Mouse (Mus musculus): ENCODE measurements around the gene Amz1. TPM values are rescaled to one million over a fixed set of nuclear protein-coding genes. Genes with fewer than 3 reads are reported as not detected.

Gene Amz1
- polyA plus RNA-seq, 1 experiment: 1.2 TPM

GRCm38 (mm10) chr5:140790937-140791877 lies 67.3 kb downstream of the Amz1 start:
- no peaks in the 10 kb centered on the region for H3K36me3 ChIP-seq (ENCODE audit: control insufficient read depth, insufficient read depth)
- H3K79me2 ChIP-seq (ENCODE audit: control insufficient read depth, insufficient read depth): peaks cover 20% of the 10 kb centered on the region
- no peak overlapping the region for H3ac ChIP-seq (ENCODE audit: control insufficient read depth, insufficient read length)
- H3K4me2 ChIP-seq (ENCODE audit: low read depth): peak overlapping the region; percentile 74
- H3K27me3 ChIP-seq (ENCODE audit: control insufficient read depth, insufficient read depth, insufficient read length): no peaks in the 10 kb centered on the region
- peak; percentile 6 for TF ChIP-seq POLR2A (IDR thresholded peaks at IDR 0.05; ENCODE audit: insufficient read length, low read depth)
- no peak for TF ChIP-seq REST (IDR thresholded peaks at IDR 0.05; ENCODE audit: insufficient read depth, insufficient read length)
- TF ChIP-seq SRF (IDR thresholded peaks at IDR 0.05; ENCODE audit: control insufficient read depth, insufficient read length, low read depth): no peak
- no peak overlapping the region for H3K4me3 ChIP-seq

- Histone ChIP-seq H3K36me3 (ENCODE audit: control insufficient read depth, insufficient read depth) (no peaks in the 10 kb centered on the region), H3K79me2 (ENCODE audit: control insufficient read depth, insufficient read depth) (peaks cover 20% of the 10 kb centered on the region), H3ac (ENCODE audit: control insufficient read depth, insufficient read length) (no peak overlapping the region), H3K4me3 (no peak overlapping the region), H3K4me2 (ENCODE audit: low read depth) (peak overlapping the region; percentile 74), H3K27me3 (ENCODE audit: control insufficient read depth, insufficient read depth, insufficient read length) (no peaks in the 10 kb centered on the region)
- TF ChIP-seq MYOG (IDR thresholded peaks at IDR 0.05; ENCODE audit: control insufficient read depth in 1 of 3, insufficient read depth in 1 of 3, insufficient read length in 2 of 3, low read depth in 2 of 3) (no peak), TCF12 (IDR thresholded peaks at IDR 0.05; ENCODE audit: insufficient read depth, poor library complexity, severe bottlenecking) (no peak), E2F4 (IDR thresholded peaks at IDR 0.05; ENCODE audit: insufficient read depth) (no peak), MYOD1 (IDR thresholded peaks at IDR 0.05; ENCODE audit: control insufficient read depth in 1 of 3, insufficient read length in 2 of 3, low read depth in 2 of 3) (no peak), POLR2A (IDR thresholded peaks at IDR 0.05; ENCODE audit: insufficient read length, low read depth) (no peak), CEBPB (IDR thresholded peaks at IDR 0.05; ENCODE audit: insufficient read depth, poor library complexity, severe bottlenecking) (peak; percentile 80), TCF3 (IDR thresholded peaks at IDR 0.05; ENCODE audit: insufficient read length, low read depth) (no peak), POLR2AphosphoS2 (IDR thresholded peaks at IDR 0.05; ENCODE audit: insufficient read length, low read depth) (no peak), REST (IDR thresholded peaks at IDR 0.05; ENCODE audit: insufficient read depth, insufficient read length) (no peak), SRF (IDR thresholded peaks at IDR 0.05; ENCODE audit: control insufficient read depth, insufficient read length, low read depth) (no peak), MAX (IDR thresholded peaks at IDR 0.05; ENCODE audit: low read depth) (peak; percentile 41), USF1 (IDR thresholded peaks at IDR 0.05; ENCODE audit: low read depth) (no peak)
Measured at GRCm38 (mm10) chr5:140792233-140792632, 68.3 kb downstream of the Amz1 start.

- H3K27me3 ChIP-seq (ENCODE audit: control insufficient read depth, insufficient read depth, insufficient read length): no peaks in the 10 kb centered on the region
- peaks cover 8% of the 10 kb centered on the region for H3K79me2 ChIP-seq (ENCODE audit: control insufficient read depth, insufficient read depth)
- no peak for TF ChIP-seq REST (IDR thresholded peaks at IDR 0.05; ENCODE audit: insufficient read depth, insufficient read length)
- TF ChIP-seq POLR2A (IDR thresholded peaks at IDR 0.05; ENCODE audit: insufficient read length, low read depth): no peak
- TF ChIP-seq TCF3 (IDR thresholded peaks at IDR 0.05; ENCODE audit: insufficient read length, low read depth): no peak
- TF ChIP-seq CEBPB (IDR thresholded peaks at IDR 0.05; ENCODE audit: insufficient read depth, poor library complexity, severe bottlenecking): no peak
- TF ChIP-seq E2F4 (IDR thresholded peaks at IDR 0.05; ENCODE audit: insufficient read depth): no peak
- TF ChIP-seq SRF (IDR thresholded peaks at IDR 0.05; ENCODE audit: control insufficient read depth, insufficient read length, low read depth): no peak
- no peak for TF ChIP-seq MYOG (IDR thresholded peaks at IDR 0.05; ENCODE audit: control insufficient read depth in 1 of 3, insufficient read depth in 1 of 3, insufficient read length in 2 of 3, low read depth in 2 of 3)
- no peak for TF ChIP-seq MYOD1 (IDR thresholded peaks at IDR 0.05; ENCODE audit: control insufficient read depth in 1 of 3, insufficient read length in 2 of 3, low read depth in 2 of 3)
- TF ChIP-seq MAX (IDR thresholded peaks at IDR 0.05; ENCODE audit: low read depth): no peak
- no peak for TF ChIP-seq USF1 (IDR thresholded peaks at IDR 0.05; ENCODE audit: low read depth)
- no peak for TF ChIP-seq POLR2AphosphoS2 (IDR thresholded peaks at IDR 0.05; ENCODE audit: insufficient read length, low read depth)
- TF ChIP-seq TCF12 (IDR thresholded peaks at IDR 0.05; ENCODE audit: insufficient read depth, poor library complexity, severe bottlenecking): no peak
- H3ac ChIP-seq (ENCODE audit: control insufficient read depth, insufficient read length): no peak overlapping the region
- no peak overlapping the region for H3K4me3 ChIP-seq
- H3K36me3 ChIP-seq (ENCODE audit: control insufficient read depth, insufficient read depth): no peaks in the 10 kb centered on the region
- no peak overlapping the region for H3K4me2 ChIP-seq (ENCODE audit: low read depth)
Measured at GRCm38 (mm10) chr5:140794753-140795152, 70.8 kb downstream of the Amz1 start.

- H3K4me2 ChIP-seq (ENCODE audit: low read depth): no peak overlapping the region
- H3K27me3 ChIP-seq (ENCODE audit: control insufficient read depth, insufficient read depth, insufficient read length): no peaks in the 10 kb centered on the region
- peaks cover 5% of the 10 kb centered on the region for H3K79me2 ChIP-seq (ENCODE audit: control insufficient read depth, insufficient read depth)
- H3ac ChIP-seq (ENCODE audit: control insufficient read depth, insufficient read length): no peak overlapping the region
- H3K4me3 ChIP-seq: no peak overlapping the region
- H3K36me3 ChIP-seq (ENCODE audit: control insufficient read depth, insufficient read depth): no peaks in the 10 kb centered on the region
- TF ChIP-seq TCF3 (IDR thresholded peaks at IDR 0.05; ENCODE audit: insufficient read length, low read depth) (no peak), POLR2AphosphoS2 (IDR thresholded peaks at IDR 0.05; ENCODE audit: insufficient read length, low read depth) (no peak), MAX (IDR thresholded peaks at IDR 0.05; ENCODE audit: low read depth) (no peak), USF1 (IDR thresholded peaks at IDR 0.05; ENCODE audit: low read depth) (no peak), MYOG (IDR thresholded peaks at IDR 0.05; ENCODE audit: control insufficient read depth in 1 of 3, insufficient read depth in 1 of 3, insufficient read length in 2 of 3, low read depth in 2 of 3) (no peak), E2F4 (IDR thresholded peaks at IDR 0.05; ENCODE audit: insufficient read depth) (no peak), TCF12 (IDR thresholded peaks at IDR 0.05; ENCODE audit: insufficient read depth, poor library complexity, severe bottlenecking) (no peak), SRF (IDR thresholded peaks at IDR 0.05; ENCODE audit: control insufficient read depth, insufficient read length, low read depth) (no peak), MYOD1 (IDR thresholded peaks at IDR 0.05; ENCODE audit: control insufficient read depth in 1 of 3, insufficient read length in 2 of 3, low read depth in 2 of 3) (no peak), CEBPB (IDR thresholded peaks at IDR 0.05; ENCODE audit: insufficient read depth, poor library complexity, severe bottlenecking) (no peak), REST (IDR thresholded peaks at IDR 0.05; ENCODE audit: insufficient read depth, insufficient read length) (no peak), POLR2A (IDR thresholded peaks at IDR 0.05; ENCODE audit: insufficient read length, low read depth) (no peak)
Measured at GRCm38 (mm10) chr5:140795176-140795575, 71.2 kb downstream of the Amz1 start.

Data from myocyte (in vitro differentiated cells).